Mouse (Mus musculus) liver, embryonic 16.5 days (tissue): ENCODE results near the gene Ppt2. TPM values are rescaled to one million over a fixed set of nuclear protein-coding genes. Genes with fewer than 3 reads are reported as not detected.
A peak's percentile ranks its signal among the peaks of the same experiment; 100 is the strongest.

Experiments used
- ATAC-seq: fragments of 200-750 bp; cut with Nextera tagmentation; 2 replicates; pipeline ENCODE4 v1.8.0; 2017; ENCODE audit warnings: low read depth, mild to moderate bottlenecking, moderate number of reproducible peaks, moderate library complexity
- H3K27ac ChIP-seq: fragments of 300-500 bp; sonication (generic); 2 replicates; pipeline ENCODE4 v1.5.1; 2014; ENCODE audit warnings: mild to moderate bottlenecking, low read length
- H3K27me3 ChIP-seq: fragments of 300-500 bp; sonication (generic); 2 replicates; pipeline ENCODE4 v1.6.1; 2014; ENCODE audit warnings: low read depth, low read length, mixed read lengths; ENCODE audit not compliant: control insufficient read depth, insufficient read depth
- H3K36me3 ChIP-seq: fragments of 300-500 bp; sonication (generic); 2 replicates; pipeline ENCODE4 v1.6.1; 2014; ENCODE audit warnings: mild to moderate bottlenecking; ENCODE audit not compliant: control insufficient read depth, insufficient read depth
- H3K4me1 ChIP-seq: fragments of 300-500 bp; sonication (generic); 2 replicates; pipeline ENCODE4 v1.6.1; 2014; ENCODE audit warnings: low read depth, low read length, mixed read lengths; ENCODE audit not compliant: control insufficient read depth
- H3K4me2 ChIP-seq: fragments of 300-500 bp; sonication (generic); 2 replicates; pipeline ENCODE4 v1.6.1; 2014; ENCODE audit warnings: low read depth, low read length, mixed read lengths
- H3K4me3 ChIP-seq: fragments of 300-500 bp; sonication (generic); 2 replicates; pipeline ENCODE4 v1.5.1; 2014; ENCODE audit warnings: low read depth, mild to moderate bottlenecking, low read length
- H3K9ac ChIP-seq: fragments of 300-500 bp; sonication (generic); 2 replicates; pipeline ENCODE4 v1.6.1; 2014; ENCODE audit warnings: low read depth, low read length
- H3K9me3 ChIP-seq: fragments of 300-500 bp; sonication (generic); replicated peaks from 2 replicates; pipeline ENCODE4 v1.6.1; 2016; ENCODE audit warnings: low read length; ENCODE audit not compliant: control insufficient read depth
- WGBS: fragments of 180-500 bp; shearing (Covaris S2); extraction: QIAGEN DNeasy Blood & Tissue Kit; methylation state at CpG from one replicate; pipeline ENCODE4 v1.1.7; 2014; ENCODE audit not compliant: insufficient replicate concordance; 5-methylcytosine and 5-hydroxymethylcytosine counted together
- polyA plus RNA-seq: library from polyadenylated mRNA; unstranded; fragments of >200 nt; fragmentation: Nextera tagmentation; extraction: Ambion mirVana; gene quantifications from 2 replicates; pipeline ENCODE4 v1.2.1, GENCODE M21; 2015

Ppt2 gene
- polyA plus RNA-seq, 1 experiment from 2014 or later = 13.8 TPM

DNA sequence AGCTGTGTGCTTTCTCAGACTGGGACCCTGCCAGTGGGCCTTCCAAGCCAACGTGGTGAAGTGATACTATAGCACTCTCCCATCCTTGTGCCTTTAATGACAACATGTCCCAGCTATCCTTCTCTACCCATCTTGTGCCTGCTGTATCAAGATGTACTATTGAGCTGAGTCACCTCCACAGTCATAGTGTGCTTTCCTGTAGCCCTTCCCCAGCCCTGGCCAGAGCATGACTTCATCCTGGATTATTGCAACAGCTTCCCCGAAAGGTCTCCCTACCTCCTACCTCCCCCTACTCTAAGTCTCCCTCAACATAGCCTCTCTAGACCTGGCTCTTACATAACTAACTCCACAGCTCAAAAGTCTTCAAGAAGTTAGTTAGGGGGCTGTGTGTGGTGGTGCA is 7.4 kb upstream of the Ppt2 start:
- peaks cover 9% of the 10 kb centered on the region for H3K4me1 ChIP-seq
- no peaks in the 10 kb centered on the region for H3K9me3 ChIP-seq
- H3K27me3 ChIP-seq = peaks cover 22% of the 10 kb centered on the region
- no peak for ATAC-seq
- no peak overlapping the region for H3K9ac ChIP-seq
- no peaks in the 10 kb centered on the region for H3K36me3 ChIP-seq
- 42% methylated on average over 2 of the region's 2 CpGs for WGBS
- H3K4me3 ChIP-seq = no peak overlapping the region
- no peak overlapping the region for H3K4me2 ChIP-seq
- H3K27ac ChIP-seq = no peak overlapping the region

DNA sequence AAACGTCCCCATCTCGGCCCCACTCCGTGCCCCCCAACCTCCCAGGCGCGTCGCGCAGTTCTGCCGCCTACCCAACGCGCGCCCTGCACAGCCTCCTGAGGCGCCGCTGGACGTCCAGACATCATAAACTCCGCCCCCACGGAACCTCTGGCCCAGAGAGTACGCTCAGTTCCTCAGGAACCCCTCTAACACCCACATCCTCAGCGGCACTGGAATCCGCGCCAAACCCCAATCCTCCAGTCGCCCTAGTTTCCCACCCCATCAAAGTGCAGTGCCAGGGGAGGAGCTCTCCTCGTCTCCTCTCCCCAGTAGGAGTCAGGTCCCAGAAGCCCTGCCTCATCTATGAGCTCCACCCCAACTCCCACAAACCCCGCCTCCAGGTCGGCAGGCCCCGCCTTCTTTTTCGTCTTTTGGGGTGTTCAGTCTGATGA is 4.0 kb upstream of the Ppt2 start:
- WGBS = under 1% methylated on average over 26 of the region's 26 CpGs
- peaks cover 53% of the 10 kb centered on the region for H3K27me3 ChIP-seq
- peak; percentile 36 for ATAC-seq
- H3K27ac ChIP-seq = no peak overlapping the region
- H3K4me1 ChIP-seq = peaks cover 24% of the 10 kb centered on the region
- H3K36me3 ChIP-seq = no peaks in the 10 kb centered on the region
- H3K9ac ChIP-seq = no peak overlapping the region
- H3K9me3 ChIP-seq = no peaks in the 10 kb centered on the region
- H3K4me2 ChIP-seq = peak overlapping the region; percentile 28
- peak overlapping the region; percentile 25 for H3K4me3 ChIP-seq

DNA sequence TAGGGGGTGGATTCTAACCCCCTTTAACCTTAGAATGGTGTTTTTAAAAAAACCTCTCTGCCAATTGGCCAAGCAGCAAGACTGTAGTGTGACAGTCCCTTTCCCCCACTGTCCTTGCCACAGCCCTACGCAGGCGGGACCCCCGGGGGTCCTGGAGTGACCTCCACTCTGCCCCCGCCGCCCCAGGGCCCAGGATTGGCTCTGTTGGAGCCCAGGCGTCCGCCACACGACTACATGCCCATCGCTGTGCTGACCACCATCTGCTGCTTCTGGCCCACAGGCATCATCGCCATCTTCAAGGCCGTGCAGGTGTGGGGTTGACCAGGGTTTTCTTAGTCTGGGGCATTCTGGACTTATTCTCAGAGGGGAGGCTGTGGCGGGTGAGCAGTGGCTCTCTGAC is 3.3 kb upstream of the Ppt2 start:
- H3K4me1 ChIP-seq = peaks cover 24% of the 10 kb centered on the region
- H3K4me2 ChIP-seq = peak overlapping the region; percentile 28
- WGBS = 12% methylated on average over 12 of the region's 12 CpGs
- H3K27me3 ChIP-seq = peaks cover 53% of the 10 kb centered on the region
- no peaks in the 10 kb centered on the region for H3K36me3 ChIP-seq
- H3K27ac ChIP-seq = no peak overlapping the region
- H3K9me3 ChIP-seq = no peaks in the 10 kb centered on the region
- no peak for ATAC-seq
- no peak overlapping the region for H3K9ac ChIP-seq
- H3K4me3 ChIP-seq = peak overlapping the region; percentile 25

DNA sequence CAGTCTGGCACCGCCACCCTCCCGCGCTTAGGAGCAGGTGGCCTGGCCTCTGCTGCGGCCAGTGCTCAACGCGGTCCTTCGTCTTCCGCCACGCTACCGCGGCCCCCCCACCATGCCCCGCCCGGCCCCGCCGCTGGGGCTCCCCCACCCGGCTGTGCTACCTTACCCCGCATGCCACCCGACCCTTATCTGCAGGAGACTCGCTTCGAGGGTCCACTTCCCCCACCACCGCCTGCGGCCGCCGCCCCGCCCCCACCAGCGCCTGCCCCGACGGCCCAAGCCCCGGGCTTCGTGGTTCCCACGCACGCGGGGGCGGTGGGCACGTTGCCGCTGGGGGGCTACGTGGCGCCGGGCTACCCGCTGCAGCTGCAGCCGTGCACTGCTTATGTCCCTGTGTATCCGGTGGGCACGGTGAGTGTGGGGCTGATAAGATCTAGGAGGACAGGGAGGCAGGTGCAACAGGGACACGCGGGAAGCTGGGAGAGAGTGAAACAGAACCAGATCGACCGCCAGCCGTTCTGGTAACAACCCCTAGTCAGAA is 2.5 kb upstream of the Ppt2 start:
- Histone ChIP-seq H3K27ac (no peak overlapping the region), H3K9me3 (no peaks in the 10 kb centered on the region), H3K9ac (peak overlapping the region; percentile 12; the same call in 1 of the 2 replicates), H3K4me2 (peak overlapping the region; percentile 46), H3K36me3 (no peaks in the 10 kb centered on the region), H3K4me3 (peak overlapping the region; percentile 35), H3K4me1 (peaks cover 31% of the 10 kb centered on the region), H3K27me3 (peaks cover 51% of the 10 kb centered on the region)
- 2% methylated on average over 45 of the region's 48 CpGs for WGBS
- ATAC-seq = no peak

DNA sequence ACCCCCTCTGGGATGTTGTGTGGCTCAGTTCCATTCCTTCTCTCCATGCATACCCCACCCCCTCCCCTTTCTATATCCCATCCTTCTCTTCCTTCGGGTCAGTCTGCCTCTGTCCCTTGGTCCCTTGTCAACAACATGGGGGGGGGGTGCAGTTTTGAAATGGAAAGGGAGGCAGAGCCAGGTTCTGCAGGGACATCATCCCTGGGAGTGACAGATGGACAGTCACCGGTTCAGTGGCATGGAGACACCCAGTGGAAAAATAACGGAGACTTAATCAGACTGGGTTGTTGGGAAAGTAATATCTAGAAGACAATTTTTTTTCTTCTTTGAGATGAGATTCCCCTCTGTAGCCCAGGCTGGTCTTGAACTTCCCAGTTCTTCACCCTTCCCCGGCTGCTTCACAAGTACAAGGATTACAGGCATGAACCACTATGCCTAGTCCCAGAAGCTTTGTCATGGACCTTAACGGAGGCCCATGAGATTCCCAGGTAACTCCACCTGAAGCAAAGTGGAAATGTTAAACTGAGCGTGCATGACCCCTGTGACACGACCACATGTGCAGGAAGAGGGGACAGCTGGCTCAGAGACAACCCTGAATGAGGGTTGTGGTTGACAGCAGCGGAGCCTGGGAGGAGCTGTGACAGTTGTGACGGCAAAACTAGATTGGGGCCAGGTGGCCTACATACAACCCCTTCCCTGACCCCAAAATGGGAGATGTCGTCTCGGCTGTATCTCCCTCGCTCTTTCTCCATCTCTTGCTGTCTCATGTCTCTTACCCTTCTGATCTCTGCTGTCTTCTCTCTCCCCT is 1.7 kb upstream of the Ppt2 start:
- 13% methylated on average over 12 of the region's 12 CpGs for WGBS
- Histone ChIP-seq H3K4me3 (no peak overlapping the region), H3K27ac (no peak overlapping the region), H3K27me3 (peaks cover 50% of the 10 kb centered on the region), H3K9ac (no peak overlapping the region), H3K36me3 (no peaks in the 10 kb centered on the region), H3K9me3 (no peaks in the 10 kb centered on the region), H3K4me2 (no peak overlapping the region), H3K4me1 (peaks cover 31% of the 10 kb centered on the region)
- no peak for ATAC-seq

DNA sequence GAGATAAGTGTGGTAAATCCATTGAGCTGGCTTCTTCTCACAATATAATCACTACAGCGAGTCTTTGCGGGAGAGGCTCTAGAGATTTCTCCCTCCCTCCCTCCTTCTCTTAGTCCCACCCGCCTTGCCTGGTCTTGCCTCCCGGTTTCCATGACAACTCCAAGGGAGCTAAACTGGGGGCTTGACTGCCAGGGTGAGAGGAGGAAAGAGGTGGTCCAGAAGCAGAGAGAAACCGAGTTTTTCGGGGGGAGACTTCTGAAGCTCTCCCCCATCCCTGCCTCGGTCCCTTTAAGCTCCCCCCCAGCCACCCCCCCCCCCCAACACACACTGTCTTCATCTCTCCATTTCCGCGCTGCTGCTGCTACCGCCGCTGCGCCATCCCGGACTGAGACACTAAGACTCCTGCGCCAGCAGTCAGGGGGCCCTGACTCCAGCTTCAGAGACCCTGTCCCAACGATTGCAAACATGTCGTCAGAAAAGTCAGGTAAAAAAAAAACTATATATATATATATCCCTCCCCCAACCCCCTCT is 976 bp upstream of the Ppt2 start, which contains the start of gene Prrt1:
Gene Prrt1 (plus strand): TSS at position 313 of the 531 bp plus-strand sequence.
- H3K4me3 ChIP-seq = peak within 1 kb of the TSS; percentile 72
- H3K27me3 ChIP-seq = peaks cover 50% of the 10 kb centered on the region
- H3K36me3 ChIP-seq = no peaks in the 10 kb centered on the region
- no peak within 1 kb of the TSS for H3K27ac ChIP-seq
- 8% methylated on average over 16 of the region's 16 CpGs for WGBS
- peaks cover 31% of the 10 kb centered on the region for H3K4me1 ChIP-seq
- no peak within 1 kb of the TSS for H3K9ac ChIP-seq
- H3K4me2 ChIP-seq = peak within 1 kb of the TSS; percentile 74
- no peak for ATAC-seq
- H3K9me3 ChIP-seq = no peaks in the 10 kb centered on the region

DNA sequence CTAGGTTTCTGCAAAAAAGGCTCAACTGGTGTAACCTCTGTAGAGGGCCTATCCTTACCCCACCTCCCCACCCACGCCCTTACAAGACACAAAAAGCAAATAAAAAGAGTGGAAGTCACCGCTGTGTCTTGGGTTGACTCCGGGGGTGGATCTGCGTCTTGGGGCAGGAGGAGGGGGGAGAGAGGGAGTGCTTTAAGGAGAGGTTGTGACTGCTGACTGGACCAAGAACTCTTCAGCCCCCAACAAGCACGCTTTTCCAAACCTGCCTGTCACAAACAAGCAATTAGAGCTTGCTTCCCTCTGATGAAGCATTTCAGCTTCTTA is 296 bp upstream of the Ppt2 start:
- ATAC-seq = no peak
- no peak overlapping the region for H3K27ac ChIP-seq
- WGBS = 40% methylated on average over 5 of the region's 5 CpGs
- no peaks in the 10 kb centered on the region for H3K36me3 ChIP-seq
- H3K9me3 ChIP-seq = no peaks in the 10 kb centered on the region
- H3K4me2 ChIP-seq = peak overlapping the region; percentile 74; the same call in 1 of the 2 replicates
- H3K4me1 ChIP-seq = peaks cover 31% of the 10 kb centered on the region
- H3K9ac ChIP-seq = no peak overlapping the region
- H3K27me3 ChIP-seq = peaks cover 50% of the 10 kb centered on the region
- no peak overlapping the region for H3K4me3 ChIP-seq

DNA sequence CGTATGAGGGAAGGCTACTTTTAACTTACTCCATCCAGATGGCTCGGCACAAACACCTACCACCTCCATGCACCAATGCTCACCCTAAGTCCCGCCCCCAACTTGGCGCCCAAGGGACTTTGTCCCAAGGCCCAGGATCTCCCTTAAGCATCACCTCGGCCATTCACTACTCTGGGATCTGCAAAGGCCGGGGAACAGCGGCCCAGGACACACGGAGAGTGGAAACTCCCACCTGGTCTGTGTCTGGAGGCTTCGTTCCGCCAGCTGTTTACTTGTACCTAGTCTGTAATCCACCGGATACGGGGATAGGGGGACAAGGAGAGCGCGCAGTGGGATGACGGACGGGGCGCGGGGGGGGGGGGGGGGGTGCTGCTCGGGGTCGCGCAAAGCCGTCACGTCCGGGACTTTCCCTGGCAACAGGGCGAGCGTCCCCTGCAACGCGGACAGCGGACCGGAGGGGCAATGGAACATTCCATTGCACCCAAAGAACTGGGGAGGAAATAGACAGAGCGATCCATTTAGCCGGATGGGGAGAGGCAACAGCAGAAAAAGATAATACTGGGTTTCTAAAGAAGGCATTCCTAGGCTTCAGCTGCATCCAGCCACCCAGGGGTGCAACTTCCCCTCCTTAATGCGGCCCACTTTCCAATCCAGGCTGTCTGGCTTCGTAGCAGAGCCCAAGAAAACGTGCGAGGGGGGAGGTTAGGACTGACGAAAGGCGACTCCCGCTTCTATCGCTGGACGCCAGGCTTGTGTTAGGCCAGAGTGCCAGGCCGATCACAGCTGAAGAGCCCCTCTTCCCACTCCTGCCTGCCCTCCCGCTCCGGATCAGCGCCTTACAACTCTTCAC is 992 bp downstream of the Ppt2 start:
- H3K9ac ChIP-seq = peak overlapping the region; percentile 65
- peak overlapping the region; percentile 71 for H3K27ac ChIP-seq
- H3K4me1 ChIP-seq = peaks cover 33% of the 10 kb centered on the region
- peak; percentile 79 for ATAC-seq
- WGBS = under 1% methylated on average over 44 of the region's 45 CpGs
- H3K4me3 ChIP-seq = peak overlapping the region; percentile 72
- peak overlapping the region; percentile 74 for H3K4me2 ChIP-seq
- no peaks in the 10 kb centered on the region; the same call in 1 of the 2 replicates for H3K36me3 ChIP-seq
- H3K27me3 ChIP-seq = peaks cover 47% of the 10 kb centered on the region
- H3K9me3 ChIP-seq = no peaks in the 10 kb centered on the region
